Mouse (Mus musculus) ovary, adult 18-20 months (tissue): ENCODE measurements at regions not wholly inside any gene's neighbourhood (a gene's known extent, or its start where the extent isn't known, plus 50 kb on each side); places are given as distances from the start of the nearest gene placed in this dataset.
A peak's percentile ranks its signal among the peaks of the same experiment; 100 is the strongest.

ENCODE experiments used
- DNase-seq: peaks from one replicate; pipeline ENCODE4 v3.0.0; 2022; ENCODE audit warnings: low spot score, mixed read lengths

DNA sequence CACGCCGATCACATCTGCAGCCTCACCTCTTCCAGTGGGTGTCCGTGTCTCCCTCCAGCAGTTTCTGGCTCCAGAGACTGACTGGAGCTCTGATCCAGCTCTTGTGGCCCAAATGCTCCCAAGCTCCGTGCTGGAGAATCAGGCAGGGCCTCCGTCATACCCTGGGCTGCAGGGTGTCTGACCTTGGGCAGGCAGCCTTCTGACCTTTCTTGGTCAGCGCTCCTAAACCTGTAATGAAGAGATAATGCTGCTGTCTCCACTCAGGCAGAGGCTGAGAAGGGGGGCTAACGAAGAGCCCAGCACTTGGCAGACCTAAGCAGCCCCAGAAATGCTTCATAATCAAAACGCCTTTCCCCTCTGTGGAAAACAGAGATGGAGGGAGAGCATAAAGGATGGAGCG, 89.9 kb upstream of the Mef2a start:
- DNase-seq, result no peak

DNA sequence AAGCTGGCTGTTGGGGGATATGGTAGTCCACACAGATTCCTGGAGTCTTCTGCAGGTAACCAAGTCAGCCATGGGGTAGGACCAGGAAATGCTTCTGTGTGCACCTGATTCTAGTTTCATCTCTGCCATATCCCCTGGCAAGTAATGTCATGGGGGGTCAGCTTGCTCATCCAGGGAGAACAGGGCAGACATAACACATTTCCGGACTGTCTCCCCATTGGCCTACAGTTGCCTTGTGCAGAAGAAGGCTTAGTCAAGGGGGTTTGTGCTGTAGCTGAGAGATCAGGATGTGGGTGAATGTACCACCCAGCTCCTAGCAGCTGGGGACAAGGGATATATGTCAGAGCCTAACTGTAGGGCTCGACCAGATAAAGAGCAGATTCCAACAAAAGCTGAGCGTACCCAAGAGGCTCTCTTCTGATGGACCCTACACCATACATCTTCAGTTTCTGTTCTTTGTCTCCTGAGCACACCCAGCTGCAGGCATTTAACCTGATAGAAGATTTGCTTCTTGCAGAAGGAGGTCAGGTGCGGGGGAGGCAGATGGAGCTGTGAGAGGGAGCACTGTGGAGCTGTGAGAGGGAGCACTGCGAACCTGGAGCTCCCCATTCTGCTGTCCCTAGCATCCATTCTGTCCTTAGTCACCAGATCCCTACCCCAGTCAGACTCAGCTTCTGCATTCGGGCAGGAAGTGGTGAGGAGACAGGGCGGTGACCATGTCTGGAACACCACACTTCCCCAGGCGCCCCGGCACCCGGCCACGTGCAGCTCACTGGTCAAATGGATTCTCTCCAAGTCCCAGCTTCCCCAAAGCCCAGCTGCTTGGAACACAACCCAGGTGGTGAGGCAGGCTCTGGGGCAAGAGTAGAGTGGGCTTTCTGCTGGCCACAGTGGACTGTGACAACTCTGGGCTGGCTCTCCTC, 88.9 kb upstream of the Mef2a start:
- peak; percentile 71 for DNase-seq

DNA sequence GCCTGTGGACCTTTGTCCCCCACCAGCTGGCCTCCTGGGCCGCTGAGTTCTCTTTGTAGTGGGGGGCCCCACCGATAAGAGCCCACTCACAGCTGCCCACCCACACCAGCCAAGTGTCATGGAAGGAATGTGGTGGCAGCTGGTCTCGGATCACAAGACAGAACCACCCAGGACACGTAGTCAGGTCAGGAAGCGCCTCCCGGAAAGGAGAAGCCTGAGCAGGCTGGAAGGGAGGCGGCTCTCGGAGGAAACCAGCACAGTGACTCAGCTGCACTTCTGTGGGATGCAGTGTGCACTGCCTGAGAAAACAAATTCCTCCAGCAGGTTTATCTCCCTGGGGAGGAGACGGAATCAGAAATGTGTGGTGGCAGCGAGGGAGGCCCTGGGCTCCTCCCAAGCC, 87.2 kb upstream of the Mef2a start:
- DNase-seq, result peak; percentile 52

DNA sequence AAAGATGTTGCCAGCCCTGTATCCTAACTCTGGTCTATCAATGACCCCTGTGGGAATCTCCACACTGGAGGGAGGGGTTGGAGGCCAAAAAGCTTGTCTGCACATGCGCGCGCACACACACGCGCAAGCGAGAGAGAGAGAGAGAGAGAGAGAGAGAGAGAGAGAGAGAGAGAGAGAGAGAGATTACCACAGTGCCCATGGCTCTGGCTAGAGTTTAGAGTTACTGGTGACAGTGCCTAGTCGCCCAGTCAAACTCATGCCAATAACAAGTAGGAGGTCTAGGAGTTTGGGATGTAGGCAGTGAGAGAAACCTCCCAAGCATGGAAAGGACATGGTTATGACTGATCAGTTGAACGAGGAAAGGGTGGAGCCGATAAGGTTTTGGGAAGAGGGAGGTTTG, 86.6 kb upstream of the Mef2a start:
- no peak for DNase-seq

DNA sequence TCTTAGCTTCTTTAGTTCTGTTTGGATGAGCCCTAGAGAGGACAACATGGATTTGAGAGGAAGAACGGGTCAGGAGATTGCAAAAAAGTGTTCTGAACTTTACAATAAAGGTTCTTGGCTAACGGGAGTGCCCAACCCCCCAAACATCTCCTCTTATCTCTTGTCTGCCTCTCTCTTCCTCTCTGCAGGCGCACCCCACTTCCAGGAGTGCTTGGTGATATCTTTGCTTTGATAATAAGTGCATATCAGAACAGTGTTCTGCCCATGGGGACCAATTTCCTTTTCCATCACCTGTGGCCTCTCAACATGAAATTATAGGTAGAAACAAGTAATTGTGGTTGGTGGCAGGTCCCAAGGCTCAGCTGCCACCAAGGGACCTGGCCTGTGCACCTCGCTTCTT, 86.0 kb upstream of the Mef2a start:
- DNase-seq, result no peak

DNA sequence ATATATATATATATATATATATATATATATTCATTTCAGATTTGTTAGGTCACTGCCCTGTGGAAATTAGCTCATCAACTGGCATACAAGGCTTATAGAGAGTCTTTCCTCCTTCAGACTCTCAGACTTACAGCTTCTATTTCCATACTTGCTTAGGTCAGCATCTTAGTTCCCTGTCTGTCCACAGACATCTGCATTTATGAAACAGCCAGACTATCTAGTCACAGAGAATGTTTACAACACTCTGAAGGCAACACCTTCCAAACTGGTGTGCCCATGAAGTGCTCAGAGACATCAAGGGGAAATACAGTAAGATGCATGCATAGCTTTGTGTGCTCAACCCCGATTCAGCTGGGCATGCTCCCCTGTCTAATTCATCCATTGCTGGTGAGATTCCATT, 85.2 kb upstream of the Mef2a start:
- DNase-seq, result no peak

DNA sequence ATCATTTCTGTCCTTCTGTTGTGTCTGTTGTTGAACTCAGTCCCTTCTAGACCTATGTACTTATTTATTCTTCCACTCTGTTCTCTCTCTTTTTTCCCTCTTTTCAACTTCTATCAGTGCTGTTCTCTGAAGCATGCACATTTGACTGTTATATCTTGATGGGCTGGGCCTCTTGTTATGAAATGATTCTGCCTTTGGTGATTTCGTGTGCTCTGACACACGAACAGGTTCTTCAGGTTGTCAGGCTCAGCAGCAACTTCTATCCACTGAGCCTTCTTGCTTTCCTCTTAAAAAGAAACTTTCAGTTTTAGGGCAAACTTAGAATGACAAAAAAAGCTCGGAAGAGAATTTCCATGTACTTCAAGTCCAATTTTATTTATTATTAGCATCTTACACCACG, 83.4 kb upstream of the Mef2a start:
- no peak for DNase-seq

DNA sequence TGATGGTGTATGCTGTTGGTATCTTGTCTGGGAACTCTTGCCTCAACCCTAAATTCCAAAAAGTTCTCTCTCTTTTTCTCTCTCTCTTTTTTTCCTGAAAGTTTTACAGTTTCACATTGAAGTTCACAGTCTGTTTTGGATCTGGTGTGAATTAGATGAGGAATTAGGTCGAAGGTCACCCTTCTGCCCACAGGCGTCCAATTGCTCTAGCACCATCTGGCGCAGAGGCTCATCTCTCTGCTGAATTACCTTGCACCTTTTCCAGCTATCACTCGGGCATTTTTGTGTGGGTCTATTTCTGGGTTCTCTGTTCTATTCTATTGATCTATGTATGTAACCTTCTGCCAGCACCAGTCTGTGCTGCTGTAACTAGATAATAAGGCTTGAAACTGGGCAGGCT, 81.8 kb upstream of the Mef2a start:
- DNase-seq, result no peak

DNA sequence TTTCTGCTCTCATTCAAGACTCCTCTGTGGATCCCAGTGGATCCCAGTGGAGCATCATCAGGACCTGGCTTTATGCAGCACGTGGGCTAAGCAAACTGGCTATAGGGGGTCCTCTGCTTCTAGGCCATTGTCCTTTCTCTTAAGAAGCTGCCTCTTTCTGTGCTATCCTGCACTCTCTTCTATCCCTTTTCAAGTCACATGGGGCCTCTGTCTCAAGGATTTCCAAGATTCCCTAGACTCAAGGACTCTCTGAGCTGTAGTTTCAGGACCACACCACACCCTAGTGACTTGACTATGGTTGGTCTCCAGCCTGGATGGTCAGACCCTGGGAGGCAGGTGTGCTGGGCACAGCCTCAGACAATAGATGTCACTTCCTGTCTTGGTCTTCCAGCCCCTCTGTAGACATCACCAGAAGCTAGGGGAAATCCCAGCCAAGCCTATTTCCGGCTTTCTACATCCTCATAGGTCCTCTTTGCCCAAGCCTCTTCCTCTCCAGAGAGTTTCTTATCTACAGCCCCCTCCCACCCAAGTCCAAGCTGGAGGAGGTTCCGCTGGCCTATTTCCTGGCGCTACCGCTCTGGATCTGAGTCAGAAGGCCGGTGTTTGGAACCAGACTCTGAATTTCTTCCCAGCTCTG, 78.6 kb upstream of the Mef2a start:
- no peak for DNase-seq

DNA sequence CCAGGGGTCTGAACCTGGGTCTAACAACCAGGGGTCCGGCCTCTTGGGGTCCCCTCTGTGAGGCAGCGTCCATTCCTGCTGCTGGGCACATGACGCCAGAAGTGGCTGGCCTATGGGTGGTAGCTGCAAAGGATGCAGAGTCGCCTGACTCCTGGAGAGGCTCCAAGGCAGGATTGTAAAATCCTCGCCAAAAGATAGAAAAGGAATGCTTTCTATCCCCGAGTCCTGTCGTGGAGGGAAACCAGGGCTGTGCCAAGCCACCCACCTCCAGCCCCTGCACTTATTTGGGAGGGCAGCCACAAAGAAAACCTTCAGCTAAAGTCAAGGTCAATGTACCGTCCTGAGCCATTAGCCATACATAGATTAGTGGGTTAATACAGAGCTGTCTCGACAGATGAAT, 73.9 kb upstream of the Mef2a start:
- DNase-seq, result peak; percentile 59

DNA sequence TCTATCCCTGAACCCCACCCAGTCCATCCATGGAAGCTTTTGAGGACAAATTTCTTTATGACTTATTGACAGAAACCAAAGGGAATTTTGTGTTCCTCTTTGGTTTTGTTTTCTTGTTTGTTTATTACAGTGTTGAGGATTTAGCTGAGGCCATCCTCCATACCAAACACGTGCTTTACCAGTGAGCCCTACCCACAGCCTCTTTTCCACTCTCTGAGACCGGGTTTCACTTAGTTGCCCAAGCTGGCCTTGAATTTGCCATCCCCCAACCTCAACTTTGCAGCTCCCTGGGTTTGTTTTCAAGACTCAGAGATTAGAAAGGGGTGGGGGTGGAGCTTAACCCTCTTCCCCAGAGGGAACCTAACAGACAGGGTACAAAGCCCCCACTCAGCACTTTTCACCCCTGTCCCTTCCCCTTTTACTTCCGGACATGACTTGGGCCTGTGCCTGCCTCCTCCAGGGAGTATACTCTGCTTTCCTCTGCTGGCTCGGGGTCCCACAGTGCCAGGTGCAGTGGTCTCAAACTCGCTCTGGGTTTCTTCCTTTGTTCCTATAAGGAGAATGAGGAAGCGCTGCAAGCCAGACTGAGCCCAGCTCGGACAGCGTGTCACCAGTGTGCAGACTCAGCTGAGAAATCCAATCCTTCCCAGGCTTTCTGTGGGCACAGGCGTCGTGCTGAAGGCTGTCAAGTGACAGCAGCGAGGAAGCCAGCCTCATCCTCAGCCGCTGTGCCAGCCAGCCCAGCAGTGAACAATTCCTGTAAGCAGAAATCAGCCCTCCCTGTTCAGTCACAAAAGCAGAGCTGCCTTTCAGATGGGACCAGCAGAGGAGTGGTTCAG, 72.8 kb upstream of the Mef2a start:
- DNase-seq, result no peak

DNA sequence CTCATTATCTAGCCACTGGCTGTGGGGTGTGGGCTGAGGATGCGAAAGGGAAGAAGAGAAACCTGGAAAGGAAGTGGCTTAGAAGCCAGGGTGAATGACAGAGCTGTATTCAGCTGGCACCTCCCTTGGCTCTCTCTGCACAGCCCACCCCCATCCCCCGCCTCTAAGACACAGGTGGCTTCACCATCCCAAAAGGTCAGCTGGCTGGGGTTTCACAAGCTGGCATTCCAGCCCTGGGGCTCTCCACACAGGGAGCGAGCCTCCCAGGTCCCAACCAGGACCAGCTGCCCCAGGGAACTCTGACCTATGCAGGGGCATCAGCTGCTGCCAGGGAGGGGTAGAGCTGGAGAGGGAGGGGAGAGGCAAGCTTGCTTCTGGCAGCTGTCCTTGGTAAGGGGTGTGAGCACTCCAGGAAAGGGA, 71.9 kb upstream of the Mef2a start:
- no peak for DNase-seq

DNA sequence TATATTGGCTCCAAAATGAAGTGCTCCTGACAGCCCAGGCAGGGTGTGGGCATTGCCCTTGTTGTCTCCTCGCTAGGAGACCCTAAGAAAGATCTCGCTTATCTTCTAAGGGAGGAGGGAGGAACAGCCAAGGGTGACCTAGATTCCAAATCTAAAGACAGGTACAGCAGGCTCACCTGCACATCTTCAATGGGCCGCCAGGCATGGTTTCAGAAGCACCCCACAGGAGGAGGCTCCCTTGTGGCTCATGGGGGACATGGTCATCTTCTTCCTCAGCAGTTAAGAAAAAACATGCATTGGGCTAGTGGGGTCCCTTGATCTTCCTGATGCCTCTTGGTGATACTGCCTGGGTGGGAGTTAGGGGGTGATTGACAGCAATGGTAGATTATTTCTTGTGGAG, 71.0 kb upstream of the Mef2a start:
- no peak for DNase-seq

DNA sequence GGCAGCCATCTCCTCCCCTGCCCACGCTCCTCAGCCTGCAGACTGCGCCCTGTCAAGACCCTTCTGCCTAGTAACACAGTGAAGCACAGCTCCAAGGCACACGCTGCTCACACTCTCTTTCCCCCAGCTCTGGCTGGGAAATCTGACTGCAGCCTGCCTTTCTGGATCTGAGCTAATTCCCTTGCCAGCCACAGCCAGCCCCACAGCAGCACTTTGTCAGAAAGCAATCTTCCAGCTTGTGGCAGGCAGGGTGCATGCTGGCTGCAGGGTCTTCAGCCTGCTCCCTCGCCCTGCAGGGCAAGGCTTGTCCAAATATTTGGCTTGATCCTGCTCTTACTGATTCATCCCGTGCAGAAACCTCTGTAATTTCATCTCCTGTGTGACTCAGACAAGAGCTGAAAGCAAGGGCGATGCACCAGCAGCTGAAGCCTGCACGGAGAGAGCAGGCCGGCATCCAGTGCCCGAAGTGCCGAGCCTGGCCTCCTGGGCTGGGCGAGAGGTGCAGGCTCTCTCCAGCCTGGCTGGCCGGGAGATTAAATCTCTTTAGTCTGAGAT, 70.4 kb upstream of the Mef2a start:
- DNase-seq, result no peak

DNA sequence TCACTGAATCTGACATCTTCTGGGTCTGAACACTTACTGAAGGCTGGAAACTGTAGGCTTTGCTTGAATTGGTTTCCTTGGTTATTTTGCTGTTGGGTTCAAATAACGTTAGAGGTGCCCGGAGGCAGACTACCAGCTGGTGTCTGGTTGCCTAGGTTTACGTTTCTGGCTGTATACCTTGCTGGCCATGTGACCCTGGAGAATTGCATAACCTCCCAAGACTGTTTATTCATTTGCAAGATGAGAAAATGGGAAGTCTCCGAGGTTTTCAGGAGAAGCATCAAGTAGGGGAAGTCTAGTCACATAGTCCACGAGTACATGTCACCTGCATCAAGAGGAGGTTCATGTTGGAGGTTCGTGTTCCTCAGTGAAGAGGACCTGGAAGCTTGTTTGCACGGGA, 69.6 kb upstream of the Mef2a start:
- no peak for DNase-seq

DNA sequence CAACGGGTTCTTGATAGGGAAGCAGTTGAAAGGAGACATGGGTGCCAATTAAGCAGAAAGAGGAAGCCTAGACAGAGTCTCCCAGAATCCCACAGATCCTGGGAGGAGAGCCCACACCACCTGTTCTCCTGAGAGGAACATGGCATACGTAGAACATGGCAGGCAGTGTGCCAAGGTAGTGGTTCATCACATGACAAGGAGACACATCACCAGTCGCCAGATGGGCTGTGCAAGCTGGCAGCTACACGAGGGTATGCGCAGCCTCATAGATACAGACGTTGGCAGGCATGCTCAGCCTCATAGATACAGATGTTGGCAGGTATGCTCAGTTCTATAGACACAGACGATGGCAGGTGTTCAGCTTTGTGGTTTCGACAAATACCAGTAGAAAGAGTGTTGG, 68.1 kb upstream of the Mef2a start:
- no peak for DNase-seq

DNA sequence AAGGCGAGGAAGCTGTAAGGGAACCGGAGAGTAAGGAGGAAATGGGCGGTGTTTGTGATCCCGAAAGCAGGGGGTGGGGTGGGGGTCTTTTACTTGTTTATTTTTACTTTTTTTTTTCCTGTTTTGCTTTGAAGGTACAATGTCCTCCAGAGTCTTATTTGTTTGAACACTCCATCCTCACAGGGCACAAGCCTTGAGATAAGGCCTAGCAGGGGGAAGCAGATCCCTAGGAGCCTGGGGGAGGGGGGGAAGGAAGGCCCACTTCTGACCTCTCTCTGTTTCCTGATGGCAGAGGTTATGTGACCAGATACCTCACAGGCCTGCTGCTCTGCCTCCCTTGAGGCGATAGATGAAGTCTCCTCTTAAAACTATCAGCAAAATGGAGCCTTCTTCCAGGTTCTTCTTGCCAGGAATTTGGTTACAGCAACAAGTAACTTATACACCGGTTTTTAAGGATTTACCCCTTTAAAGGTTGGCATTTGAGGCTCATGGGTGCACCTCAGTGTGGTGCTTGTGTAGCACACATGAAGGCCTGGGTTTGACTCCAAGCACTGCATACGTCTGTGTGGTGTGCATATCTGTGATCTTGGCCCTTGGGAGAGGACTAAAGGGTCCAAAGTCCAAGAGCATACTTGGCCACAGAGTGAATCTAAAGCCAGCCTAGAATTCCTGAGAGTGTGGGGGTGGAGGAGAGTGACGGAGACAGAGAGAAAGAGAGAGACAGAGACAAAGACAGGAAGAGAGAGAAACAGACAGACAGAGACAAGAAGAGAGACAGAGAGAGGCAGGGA, 64.8 kb upstream of the Mef2a start:
- no peak for DNase-seq

DNA sequence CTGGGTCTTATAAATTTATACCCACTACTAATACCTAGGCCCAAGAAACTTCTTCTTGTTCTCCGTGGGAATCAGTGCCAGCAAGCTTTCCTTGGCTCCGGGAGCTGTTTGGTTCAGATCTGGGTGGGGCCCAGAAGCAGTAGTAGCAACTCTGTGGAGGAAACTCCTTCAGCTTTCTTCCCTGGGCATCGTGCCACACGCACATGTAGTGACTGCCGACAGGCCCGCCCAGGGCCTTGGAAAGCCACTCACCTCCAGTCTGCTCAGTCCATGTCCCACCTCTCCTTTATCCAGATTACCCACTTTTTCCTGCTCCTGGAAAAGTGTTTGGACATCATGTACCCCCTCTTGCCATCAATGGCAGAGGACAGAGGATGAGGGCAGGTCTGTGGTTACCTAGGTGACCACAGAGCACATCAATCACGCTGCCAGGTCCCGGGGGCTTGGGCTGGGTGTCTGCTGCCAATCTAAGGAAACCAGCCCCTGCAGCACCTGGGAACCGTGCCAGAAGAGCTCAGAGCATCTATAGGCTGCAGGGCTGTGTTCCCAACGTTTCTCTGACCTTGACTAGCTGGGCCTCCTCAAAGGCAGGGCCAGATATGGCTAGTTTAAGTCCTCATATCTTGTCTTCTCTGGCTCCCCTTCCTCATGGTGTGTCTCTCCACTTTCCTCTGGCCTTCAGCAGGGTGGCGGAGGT, 63.1 kb upstream of the Mef2a start:
- peak; percentile 59 for DNase-seq

DNA sequence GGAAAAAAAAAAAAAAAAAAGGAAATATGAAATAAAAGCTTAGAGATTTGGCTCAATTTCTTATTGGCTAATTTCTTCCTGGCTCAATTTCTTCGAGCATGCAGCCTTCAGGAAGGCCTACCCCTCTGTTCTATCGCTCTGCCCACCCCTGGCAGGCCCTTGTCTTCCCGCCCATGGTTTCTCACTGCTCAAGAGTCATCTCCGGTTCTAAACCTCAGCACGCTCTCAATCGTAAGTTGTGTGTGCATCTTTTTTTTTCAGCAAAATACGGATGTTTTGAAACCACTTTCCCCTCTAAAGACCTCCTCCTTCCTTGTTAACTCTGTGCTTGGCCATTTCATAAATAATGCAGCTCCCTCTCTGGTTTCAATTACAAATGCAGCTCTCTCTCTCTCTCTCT, 58.3 kb upstream of the Mef2a start:
- no peak for DNase-seq

DNA sequence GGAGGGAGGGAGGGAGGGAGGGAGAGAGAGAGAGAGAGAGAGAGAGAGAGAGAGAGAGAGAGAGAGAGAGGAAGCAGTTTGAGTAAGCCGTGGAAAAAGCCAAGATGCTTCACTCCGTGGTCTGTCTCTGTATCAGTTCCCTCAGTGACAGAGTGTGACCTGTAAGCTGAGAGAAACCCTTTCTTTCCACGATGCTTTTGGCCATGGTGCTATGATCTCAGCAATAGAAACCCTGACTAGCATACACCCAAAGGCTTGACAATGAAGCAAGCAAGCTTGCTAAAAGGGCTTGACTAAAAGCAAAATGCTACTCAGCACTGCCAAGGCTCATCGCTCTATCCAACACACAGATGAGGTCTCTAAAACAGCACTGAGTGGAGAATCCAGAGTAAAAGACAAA, 57.4 kb upstream of the Mef2a start:
- no peak for DNase-seq
